Mouse (Mus musculus) MEL (cell line): ENCODE data around the gene Plp1.

ENCODE experiments used
- CHD1 ChIP-seq: IDR thresholded peaks from 2 replicates; pipeline ENCODE4 v1.6.1; 2012; ENCODE audit warnings: low read depth, mild to moderate bottlenecking, inconsistent platforms, low read length, improper control_type of control experiment
- CHD2 ChIP-seq: IDR thresholded peaks from 2 replicates; pipeline ENCODE4 v1.6.1; 2011; ENCODE audit warnings: low read length, improper control_type of control experiment
- CTCF ChIP-seq, 3 experiments: IDR thresholded peaks in 2 of 3; conservative IDR thresholded peaks in 1 of 3; 2 replicates each; pipeline ENCODE4 v1.5.1; 2011 to 2012; ENCODE audit warnings: low read length in 3 of 3, low read depth in 2 of 3, mild to moderate bottlenecking in 2 of 3, improper control_type of control experiment in 1 of 3, inconsistent platforms in 1 of 3, mixed read lengths in 1 of 3, moderate library complexity in 1 of 3; ENCODE audit not compliant: control insufficient read depth in 1 of 3, insufficient read depth in 1 of 3, poor library complexity in 1 of 3, severe bottlenecking in 1 of 3
- GATA1 ChIP-seq: IDR thresholded peaks from 2 replicates; pipeline ENCODE4 v1.6.1; 2011; ENCODE audit warnings: low read depth, low read length, improper control_type of control experiment
- POLR2A ChIP-seq, 2 experiments: IDR thresholded peaks; 2 replicates each; pipeline ENCODE4 v1.6.1; 2011 to 2012; ENCODE audit warnings: low read length in 2 of 2, mild to moderate bottlenecking in 2 of 2, control low read depth in 1 of 2, improper control_type of control experiment in 1 of 2, low read depth in 1 of 2, moderate library complexity in 1 of 2; ENCODE audit not compliant: control insufficient read depth in 1 of 2, insufficient read depth in 1 of 2, poor library complexity in 1 of 2
- TAL1 ChIP-seq: IDR thresholded peaks from 2 replicates; pipeline ENCODE4 v1.6.1; 2012; ENCODE audit warnings: mild to moderate bottlenecking, inconsistent platforms, low read length, moderate library complexity, mixed read lengths
- ZC3H11A ChIP-seq: IDR thresholded peaks from 2 replicates; pipeline ENCODE4 v1.6.1; 2012; ENCODE audit warnings: low read depth, mild to moderate bottlenecking, inconsistent platforms, low read length, improper control_type of control experiment
- ZNF384 ChIP-seq: IDR thresholded peaks from 2 replicates; pipeline ENCODE4 v1.6.1; 2012; ENCODE audit warnings: low read depth, mild to moderate bottlenecking, inconsistent platforms, low read length, improper control_type of control experiment

DNA sequence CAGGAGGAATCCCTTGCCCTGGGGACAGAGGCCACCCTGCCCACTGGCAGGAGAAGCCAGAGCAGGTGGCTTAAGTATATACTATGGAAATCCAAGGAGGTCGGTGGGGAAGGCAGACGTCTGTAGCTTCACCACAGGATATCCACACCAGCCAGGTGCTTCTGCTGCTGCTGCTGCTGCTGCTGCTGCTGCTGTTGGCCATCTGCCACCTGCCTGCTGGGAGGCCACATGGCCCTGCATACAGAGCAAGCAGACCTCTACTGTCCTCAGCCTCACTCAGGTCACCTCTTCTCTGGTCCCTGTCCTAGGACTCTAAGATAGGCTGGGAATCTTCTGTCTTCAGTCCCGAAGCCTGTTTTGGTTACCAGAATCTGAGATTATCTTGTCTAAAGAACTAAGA is 44.4 kb upstream of the Plp1 start:
- TF ChIP-seq CTCF (IDR thresholded peaks at IDR 0.05 in 2 of 3, conservative IDR thresholded peaks at IDR 0.05 in 1 of 3; ENCODE audit: control insufficient read depth in 1 of 3, insufficient read depth in 1 of 3, low read depth in 2 of 3, low read length in 3 of 3, poor library complexity in 1 of 3, severe bottlenecking in 1 of 3) (no peak), CHD1 (no peak), GATA1 (no peak), TAL1 (no peak), CHD2 (no peak), POLR2A (IDR thresholded peaks at IDR 0.05; ENCODE audit: control insufficient read depth in 1 of 2, insufficient read depth in 1 of 2, low read depth in 1 of 2, low read length in 2 of 2, poor library complexity in 1 of 2) (no peak), ZNF384 (no peak), ZC3H11A (no peak)
